ENCODE assay signal across 18 mouse cellular contexts in genomic region chr8:70689892-70690390, GRCm38 (mm10). TPM values are rescaled to one million over a fixed set of nuclear protein-coding genes. Genes with fewer than 3 reads are reported as not detected.
A peak's percentile ranks its signal among the peaks of the same experiment; 100 is the strongest.
DNase-seq lines count a peak whose midpoint lies in the region; ATAC-seq lines count a peak whose summit lies in the region.
"Had no signal": no experiment of that assay in that cellular context is flagged by ENCODE, and none has a peak within 500 bp of the region (broad histone marks: within the 10 kb centered on the region; RNA-seq: fewer than 3 reads in every experiment).

No protein-coding gene starts in this region.

- H3K9ac ChIP-seq in forebrain, embryonic 15.5 days (replicated peaks): no peak overlapping the region
- no peak overlapping the region for H3K9ac ChIP-seq in hindbrain, embryonic 12.5 days
- H3K9ac ChIP-seq in neural tube, embryonic 13.5 days: no peak overlapping the region

- WGBS in forebrain, embryonic 10.5 days: 75% methylated on average over 5 of the region's 5 CpGs
- 76% methylated on average over 5 of the region's 5 CpGs for WGBS in forebrain, embryonic 15.5 days
- WGBS in hindbrain, embryonic 10.5 days: 87% methylated on average over 5 of the region's 5 CpGs
- 80% methylated on average over 5 of the region's 5 CpGs for WGBS in hindbrain, embryonic 12.5 days
- WGBS in neural tube, embryonic 13.5 days: 68% methylated on average over 5 of the region's 5 CpGs

- peak overlapping the region; percentile 74 for H3K27ac ChIP-seq in forebrain, embryonic 10.5 days
- no peak overlapping the region for H3K27ac ChIP-seq in forebrain, embryonic 15.5 days (replicated peaks)
- peak overlapping the region; percentile 62 for H3K27ac ChIP-seq in hindbrain, embryonic 10.5 days
- H3K27ac ChIP-seq in hindbrain, embryonic 12.5 days: no peak overlapping the region
- 0 out of 2 replicates have a peak overlapping the region, but pooled peaks have one; percentile 38 for H3K27ac ChIP-seq in neural tube, embryonic 13.5 days (replicated peaks)

- 0 out of 2 replicates have a peak, but pooled peaks cover 2% of the 10 kb centered on the region for H3K36me3 ChIP-seq in forebrain, embryonic 10.5 days (replicated peaks)
- H3K36me3 ChIP-seq in forebrain, embryonic 15.5 days: no peaks in the 10 kb centered on the region
- no peaks in the 10 kb centered on the region for H3K36me3 ChIP-seq in hindbrain, embryonic 10.5 days
- H3K36me3 ChIP-seq in hindbrain, embryonic 12.5 days: no peaks in the 10 kb centered on the region
- no peaks in the 10 kb centered on the region for H3K36me3 ChIP-seq in neural tube, embryonic 13.5 days

- H3K4me3 ChIP-seq in forebrain, embryonic 10.5 days: no peak overlapping the region
- H3K4me3 ChIP-seq in forebrain, embryonic 15.5 days: no peak overlapping the region
- no peak overlapping the region for H3K4me3 ChIP-seq in hindbrain, embryonic 10.5 days
- H3K4me3 ChIP-seq in hindbrain, embryonic 12.5 days: no peak overlapping the region
- no peak overlapping the region for H3K4me3 ChIP-seq in neural tube, embryonic 13.5 days
- H3K4me3 ChIP-seq: erythroblast, embryonic 14.5 days; myocyte had no signal

- ATAC-seq in forebrain, embryonic 15.5 days (replicated peaks): no peak
- ATAC-seq in hindbrain, embryonic 12.5 days (ENCODE audit: low FRiP score): no peak
- no peak for ATAC-seq in neural tube, embryonic 13.5 days (ENCODE audit: low read depth)
- ATAC-seq: lung, postnatal 0 days had no signal

- no peak overlapping the region for H3K4me2 ChIP-seq in forebrain, embryonic 15.5 days (replicated peaks)
- no peak overlapping the region for H3K4me2 ChIP-seq in hindbrain, embryonic 12.5 days (replicated peaks)
- no peak overlapping the region for H3K4me2 ChIP-seq in neural tube, embryonic 13.5 days

- H3K9me3 ChIP-seq in forebrain, embryonic 10.5 days: no peaks in the 10 kb centered on the region
- no peaks in the 10 kb centered on the region for H3K9me3 ChIP-seq in forebrain, embryonic 15.5 days
- no peaks in the 10 kb centered on the region for H3K9me3 ChIP-seq in hindbrain, embryonic 10.5 days
- no peaks in the 10 kb centered on the region for H3K9me3 ChIP-seq in hindbrain, embryonic 12.5 days (replicated peaks)
- no peaks in the 10 kb centered on the region for H3K9me3 ChIP-seq in neural tube, embryonic 13.5 days

- H3K27me3 ChIP-seq in forebrain, embryonic 10.5 days (ENCODE audit: poor library complexity, severe bottlenecking): peaks cover 5% of the 10 kb centered on the region
- H3K27me3 ChIP-seq in forebrain, embryonic 15.5 days: no peaks in the 10 kb centered on the region
- peaks cover 15% of the 10 kb centered on the region for H3K27me3 ChIP-seq in hindbrain, embryonic 10.5 days (ENCODE audit: insufficient read depth, poor library complexity, severe bottlenecking)
- H3K27me3 ChIP-seq in hindbrain, embryonic 12.5 days: no peaks in the 10 kb centered on the region
- H3K27me3 ChIP-seq in neural tube, embryonic 13.5 days: no peaks in the 10 kb centered on the region

- H3K4me1 ChIP-seq in forebrain, embryonic 10.5 days: peaks cover 53% of the 10 kb centered on the region
- H3K4me1 ChIP-seq in forebrain, embryonic 15.5 days: peaks cover 20% of the 10 kb centered on the region
- H3K4me1 ChIP-seq in hindbrain, embryonic 10.5 days (replicated peaks): peaks cover 49% of the 10 kb centered on the region
- peaks cover 17% of the 10 kb centered on the region for H3K4me1 ChIP-seq in hindbrain, embryonic 12.5 days
- H3K4me1 ChIP-seq in neural tube, embryonic 13.5 days (replicated peaks): peaks cover 23% of the 10 kb centered on the region

- no peak for DNase-seq in forebrain, embryonic 10.5 days (ENCODE audit: extremely low spot score, low spot score)
- DNase-seq in hindbrain, embryonic 10.5 days (ENCODE audit: low spot score): no peak
- DNase-seq in neural tube, embryonic 10.5 days (ENCODE audit: extremely low spot score, low spot score): no peak
- no peak for DNase-seq in spleen, postnatal 36 days (ENCODE audit: low spot score in 2 of 2)
- DNase-seq in ovary, adult 18-20 months (ENCODE audit: low spot score): no peak
- DNase-seq: B cell, adult 2 months; cerebellum, adult 11 months; kidney, postnatal 4 days; right cerebral cortex, postnatal 4 days; thymus, adult 2 months had no signal

RNA-seq across cellular contexts. Expression of gene Jund, which starts 8.8 kb away (rescaled TPM):
- polyA plus RNA-seq in forebrain, embryonic 10.5 days (2016; fragmentation: Nextera tagmentation; extraction: Ambion mirVana): 49.6 and 50.9 TPM in 2 replicates
- polyA plus RNA-seq in forebrain, embryonic 15.5 days (2015; fragmentation: Nextera tagmentation; extraction: Ambion mirVana): 89.0 and 96.0 TPM in 2 replicates
- polyA plus RNA-seq in hindbrain, embryonic 10.5 days (2016; fragmentation: Nextera tagmentation; extraction: Ambion mirVana): 64.6 and 128 TPM in 2 replicates
- polyA plus RNA-seq in hindbrain, embryonic 12.5 days (2016; fragmentation: Nextera tagmentation; extraction: Ambion mirVana): 186 and 217 TPM in 2 replicates
- polyA plus RNA-seq in neural tube, embryonic 13.5 days (2015; fragmentation: Nextera tagmentation; extraction: Ambion mirVana): 108 and 112 TPM in 2 replicates

RNA-seq across cellular contexts. Expression of gene Iqcn, which starts 13.3 kb away (rescaled TPM):
- polyA plus RNA-seq in forebrain, embryonic 10.5 days (2016; fragmentation: Nextera tagmentation; extraction: Ambion mirVana): 0.02 TPM in 1 of 2 replicates, not detected in the other
- 0.13 and 0.14 TPM in 2 replicates for polyA plus RNA-seq in forebrain, embryonic 15.5 days (2015; fragmentation: Nextera tagmentation; extraction: Ambion mirVana)
- polyA plus RNA-seq in hindbrain, embryonic 10.5 days (2016; fragmentation: Nextera tagmentation; extraction: Ambion mirVana): 0.07 TPM in 1 of 2 replicates, not detected in the other
- 0.05 TPM in 1 of 2 replicates, not detected in the other for polyA plus RNA-seq in hindbrain, embryonic 12.5 days (2016; fragmentation: Nextera tagmentation; extraction: Ambion mirVana)
- 0.08 and 0.17 TPM in 2 replicates for polyA plus RNA-seq in neural tube, embryonic 13.5 days (2015; fragmentation: Nextera tagmentation; extraction: Ambion mirVana)
- polyA plus RNA-seq: erythroblast, embryonic 14.5 days; liver, adult 2 months had no signal

RNA-seq across cellular contexts. Expression of gene Lsm4, which starts 16.9 kb away (rescaled TPM):
- 336 and 339 TPM in 2 replicates for polyA plus RNA-seq in forebrain, embryonic 10.5 days (2016; fragmentation: Nextera tagmentation; extraction: Ambion mirVana)
- 211 and 228 TPM in 2 replicates for polyA plus RNA-seq in forebrain, embryonic 15.5 days (2015; fragmentation: Nextera tagmentation; extraction: Ambion mirVana)
- 344 and 354 TPM in 2 replicates for polyA plus RNA-seq in hindbrain, embryonic 10.5 days (2016; fragmentation: Nextera tagmentation; extraction: Ambion mirVana)
- 227 and 231 TPM in 2 replicates for polyA plus RNA-seq in hindbrain, embryonic 12.5 days (2016; fragmentation: Nextera tagmentation; extraction: Ambion mirVana)
- 214 and 215 TPM in 2 replicates for polyA plus RNA-seq in neural tube, embryonic 13.5 days (2015; fragmentation: Nextera tagmentation; extraction: Ambion mirVana)

RNA-seq across cellular contexts. Expression of gene Gm3336, which starts 28.4 kb away (rescaled TPM):
- not detected in 2 replicates for polyA plus RNA-seq in forebrain, embryonic 10.5 days (2016; fragmentation: Nextera tagmentation; extraction: Ambion mirVana)
- polyA plus RNA-seq in forebrain, embryonic 15.5 days (2015; fragmentation: Nextera tagmentation; extraction: Ambion mirVana): not detected in 2 replicates
- polyA plus RNA-seq in hindbrain, embryonic 10.5 days (2016; fragmentation: Nextera tagmentation; extraction: Ambion mirVana): not detected in 2 replicates
- polyA plus RNA-seq in hindbrain, embryonic 12.5 days (2016; fragmentation: Nextera tagmentation; extraction: Ambion mirVana): not detected in 2 replicates
- not detected in 2 replicates for polyA plus RNA-seq in neural tube, embryonic 13.5 days (2015; fragmentation: Nextera tagmentation; extraction: Ambion mirVana)
- polyA plus RNA-seq: cortical plate, adult 2 months; erythroblast, embryonic 14.5 days had no signal

RNA-seq across cellular contexts. Expression of gene Pgpep1, which starts 29.8 kb away (rescaled TPM):
- 40.5 and 49.3 TPM in 2 replicates for polyA plus RNA-seq in forebrain, embryonic 10.5 days (2016; fragmentation: Nextera tagmentation; extraction: Ambion mirVana)
- polyA plus RNA-seq in forebrain, embryonic 15.5 days (2015; fragmentation: Nextera tagmentation; extraction: Ambion mirVana): 63.6 and 70.2 TPM in 2 replicates
- polyA plus RNA-seq in hindbrain, embryonic 10.5 days (2016; fragmentation: Nextera tagmentation; extraction: Ambion mirVana): 87.4 and 141 TPM in 2 replicates
- polyA plus RNA-seq in hindbrain, embryonic 12.5 days (2016; fragmentation: Nextera tagmentation; extraction: Ambion mirVana): 101 and 125 TPM in 2 replicates
- polyA plus RNA-seq in neural tube, embryonic 13.5 days (2015; fragmentation: Nextera tagmentation; extraction: Ambion mirVana): 102 and 108 TPM in 2 replicates

Comparison
In these comparisons a context has a peak if more than half of its experiments do, and no peak if none do; other contexts are left out.
1. H3K27ac ChIP-seq: peak in forebrain, embryonic 10.5 days (single experiment), hindbrain, embryonic 10.5 days (single experiment) and neural tube, embryonic 13.5 days (single experiment); none in forebrain, embryonic 15.5 days (single experiment) and hindbrain, embryonic 12.5 days (single experiment).